Mouse (Mus musculus) cerebellum, adult 8-10 months (tissue): ENCODE measurements around the gene Nup62.
"Not testable (repeated sequence)": the region's sequence is repeated elsewhere in the genome, so short reads cannot be mapped to it uniquely, and the experiment has no call there.

Experiments used
- DNase-seq: peaks from one replicate; pipeline ENCODE4 v3.0.0; 2022

Gene Nup62

DNA sequence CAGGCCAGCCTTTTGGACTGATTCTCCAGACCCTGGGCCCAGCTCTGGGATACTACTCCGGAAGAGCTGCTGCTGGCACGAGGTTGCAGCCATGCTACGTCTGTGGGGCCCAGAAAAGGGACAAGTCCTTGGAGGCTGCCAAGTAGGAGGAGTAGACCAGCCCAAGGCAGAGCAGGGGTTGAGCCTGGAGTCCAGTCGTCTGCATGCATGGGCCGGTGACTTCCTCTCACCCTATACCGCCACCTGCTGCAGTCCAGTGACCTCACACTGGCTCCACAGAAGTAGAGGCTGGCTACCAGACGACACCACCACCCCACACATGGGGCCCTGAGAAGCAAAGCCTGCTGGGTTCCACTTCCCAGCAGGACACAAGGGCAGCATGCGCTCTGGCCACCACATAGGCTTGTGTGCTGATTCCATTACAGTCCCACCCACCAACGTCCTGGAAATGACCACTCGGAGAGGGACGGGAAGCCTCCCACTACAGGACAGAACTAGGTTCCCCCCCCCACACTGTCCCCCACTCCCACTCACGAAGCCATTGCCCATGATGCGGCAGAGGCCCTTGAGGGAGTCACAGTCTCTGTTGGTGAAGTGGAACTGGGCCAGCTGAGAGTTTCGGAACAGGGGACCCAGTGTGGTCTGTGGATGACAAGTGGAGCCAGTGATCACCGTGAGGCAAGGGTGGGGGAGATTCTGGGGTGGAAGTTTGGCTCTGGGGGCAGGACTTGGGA lies 50.6 kb downstream of the Nup62 start:
- peak; percentile 46 for DNase-seq

DNA sequence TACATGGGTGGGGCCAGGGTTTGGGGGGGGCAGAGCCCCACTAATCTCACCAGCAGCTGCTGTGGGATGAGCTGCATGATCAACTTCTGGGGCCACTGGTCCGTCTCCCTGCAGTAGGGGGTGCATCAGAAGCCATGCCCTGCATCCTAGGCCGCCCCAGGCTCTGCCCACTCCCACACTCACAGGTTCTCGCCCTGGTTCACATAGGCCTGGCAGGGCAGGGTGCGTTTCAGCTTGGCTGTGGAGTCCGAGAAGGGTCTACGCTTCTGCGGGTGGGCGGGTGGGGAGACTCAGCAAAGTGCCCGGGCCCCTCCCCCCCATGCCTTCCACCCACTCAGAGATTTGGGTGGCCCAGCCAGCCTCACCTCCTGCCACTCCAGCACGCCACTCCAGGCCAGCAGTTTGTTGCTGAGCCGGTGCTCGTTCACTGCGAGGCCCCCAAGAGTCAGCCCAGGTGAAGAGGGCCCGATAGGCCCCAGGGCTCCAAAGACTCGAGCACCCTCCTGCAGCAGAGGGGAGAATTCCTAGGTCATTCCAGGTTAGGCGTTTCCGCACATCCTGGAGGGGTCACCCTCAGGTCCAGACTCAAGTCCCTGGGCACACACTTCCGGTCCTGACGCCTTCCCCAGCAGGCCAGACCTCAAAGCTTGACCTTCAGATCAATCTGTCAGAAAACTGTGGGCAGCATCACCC lies 51.3 kb downstream of the Nup62 start:
- no peak for DNase-seq

DNA sequence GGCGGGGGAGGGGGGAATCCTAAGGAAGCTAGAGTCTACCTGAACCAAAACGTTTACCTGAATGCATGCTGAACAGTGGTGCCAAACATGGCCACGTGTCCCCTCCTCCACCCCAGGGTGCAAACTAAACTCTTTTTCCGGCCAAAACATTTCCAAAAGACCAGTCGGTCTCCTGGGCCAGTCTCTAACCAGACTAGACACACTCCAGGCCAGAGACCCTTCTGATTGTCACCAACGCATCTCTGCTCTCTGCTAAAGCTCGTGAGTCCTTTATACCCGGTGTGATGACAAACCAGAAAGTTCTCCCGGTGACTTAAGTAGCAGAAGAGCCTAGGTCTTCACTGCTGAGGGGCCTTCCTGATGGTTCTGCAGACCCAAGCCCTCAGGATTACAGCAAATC lies 51.9 kb downstream of the Nup62 start:
- DNase-seq: peak; percentile 16

DNA sequence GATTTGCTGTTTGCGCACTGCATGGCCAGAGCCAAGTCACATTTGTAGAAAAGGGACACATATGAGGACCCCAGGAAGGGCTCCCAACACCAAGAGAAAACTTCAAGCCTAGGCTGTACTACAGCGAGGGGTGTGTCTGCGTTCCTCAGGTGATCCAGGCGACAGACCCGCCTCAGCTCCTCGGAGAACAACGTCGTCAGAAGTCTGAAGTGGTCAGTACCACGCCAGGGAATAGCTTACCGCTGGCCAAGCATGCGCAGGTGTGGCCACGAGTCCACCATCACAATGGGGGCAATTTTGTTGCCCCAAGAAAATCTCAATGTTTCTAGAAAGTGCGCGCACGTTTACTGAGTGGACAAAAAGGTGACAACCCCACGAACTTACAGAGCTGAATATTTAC lies 52.6 kb downstream of the Nup62 start:
- no peak for DNase-seq

DNA sequence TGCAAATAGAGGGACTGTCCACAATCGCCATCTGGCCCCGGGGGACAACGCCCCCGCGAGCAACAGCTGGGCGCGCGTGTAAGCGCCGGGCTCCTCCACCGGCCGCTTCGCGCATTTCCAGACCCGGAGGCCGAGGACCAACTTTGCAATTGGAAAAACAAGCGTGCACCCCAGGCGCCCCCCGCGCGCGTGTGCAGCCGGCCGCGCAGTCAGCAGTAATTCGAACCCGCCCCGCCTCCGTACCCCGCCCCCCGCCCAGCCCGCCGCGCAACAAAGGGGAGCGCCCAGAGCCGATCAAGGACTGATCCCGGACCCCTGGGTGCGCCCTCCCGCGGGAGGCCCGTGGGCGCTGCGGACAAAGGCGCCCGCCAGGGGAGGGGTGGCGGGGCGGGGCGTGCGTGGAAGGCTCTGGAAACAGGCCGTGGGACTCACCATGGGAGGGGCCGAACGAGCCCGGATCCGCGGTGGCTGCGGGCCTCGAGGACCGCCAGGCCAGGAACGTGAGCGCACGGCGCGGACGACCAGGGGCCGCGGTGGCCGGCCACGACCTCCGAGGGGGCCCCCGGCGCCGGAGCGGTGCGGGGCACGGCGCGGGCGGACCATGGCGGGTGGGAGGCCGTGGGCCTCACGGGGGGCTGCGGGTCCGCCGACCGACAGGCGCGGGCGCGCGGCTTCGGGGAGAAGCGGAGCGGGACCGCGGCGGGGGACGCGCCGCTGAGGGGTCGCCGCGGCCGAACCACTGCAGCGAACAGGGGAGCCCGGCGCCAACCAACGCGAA lies 53.2 kb downstream of the Nup62 start:
- peak; percentile 56 for DNase-seq

DNA sequence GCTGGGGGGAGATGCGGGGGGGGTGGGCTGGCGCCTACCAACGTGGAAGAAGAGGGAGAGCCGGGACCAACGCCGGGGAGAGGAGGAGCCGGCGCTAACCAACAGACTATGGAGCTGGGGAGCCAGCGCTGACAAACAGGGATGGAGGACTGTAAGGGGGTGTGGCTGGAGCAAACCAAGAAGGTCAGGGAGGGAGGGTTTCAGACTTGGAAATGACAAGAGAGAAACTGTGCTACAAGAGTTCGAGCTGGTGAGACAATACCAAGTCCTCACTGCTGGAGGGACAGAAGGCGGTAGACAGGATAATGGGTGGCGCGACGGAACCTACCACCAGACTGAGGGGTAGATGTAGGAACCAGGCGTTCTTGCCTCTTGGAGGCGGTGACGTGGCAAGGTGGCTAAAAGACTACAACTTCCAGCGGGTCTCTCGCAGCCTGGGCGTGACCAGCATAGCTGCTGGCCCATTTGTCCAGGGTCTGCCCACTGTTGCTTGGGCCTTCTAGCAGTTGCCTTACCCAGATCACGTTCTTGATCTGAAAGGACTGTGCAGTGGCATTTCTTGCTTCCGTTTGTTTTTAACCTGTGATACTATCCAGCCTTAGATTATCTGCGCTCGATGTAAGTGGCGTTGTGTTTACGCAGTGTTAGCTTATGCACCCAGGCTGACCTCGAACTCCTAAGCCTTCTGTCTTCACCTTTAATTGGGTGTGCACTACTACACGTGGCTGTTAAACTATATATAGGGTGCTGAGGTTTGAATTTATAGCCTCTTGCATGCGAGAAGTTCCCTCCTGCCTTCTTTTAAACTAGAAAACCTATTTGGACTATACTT lies 54.0 kb downstream of the Nup62 start, which contains the start of gene Ptov1:
Gene Ptov1 (minus strand): TSS at position 92 of the 832 bp plus-strand sequence.
- DNase-seq: peak; percentile 90

DNA sequence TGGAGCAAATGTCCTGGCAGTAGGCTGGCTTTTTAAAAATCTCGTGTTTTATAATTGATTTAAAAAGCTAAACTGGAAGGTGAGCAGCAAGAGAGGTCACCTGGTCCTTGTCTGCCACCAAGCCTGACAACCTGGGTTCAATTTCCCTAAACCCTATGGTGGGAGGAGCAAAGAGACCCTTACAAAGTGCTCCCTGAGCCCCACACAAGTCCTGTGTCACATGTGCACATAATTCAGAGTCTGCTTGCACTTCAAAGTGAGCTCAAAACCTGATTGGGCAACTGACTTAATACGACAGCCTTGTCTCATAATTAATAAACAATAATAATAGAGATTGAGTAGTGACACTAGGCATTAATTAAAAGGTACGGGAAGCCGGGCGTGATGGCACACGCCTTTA lies 54.7 kb downstream of the Nup62 start:
- DNase-seq: no peak

DNA sequence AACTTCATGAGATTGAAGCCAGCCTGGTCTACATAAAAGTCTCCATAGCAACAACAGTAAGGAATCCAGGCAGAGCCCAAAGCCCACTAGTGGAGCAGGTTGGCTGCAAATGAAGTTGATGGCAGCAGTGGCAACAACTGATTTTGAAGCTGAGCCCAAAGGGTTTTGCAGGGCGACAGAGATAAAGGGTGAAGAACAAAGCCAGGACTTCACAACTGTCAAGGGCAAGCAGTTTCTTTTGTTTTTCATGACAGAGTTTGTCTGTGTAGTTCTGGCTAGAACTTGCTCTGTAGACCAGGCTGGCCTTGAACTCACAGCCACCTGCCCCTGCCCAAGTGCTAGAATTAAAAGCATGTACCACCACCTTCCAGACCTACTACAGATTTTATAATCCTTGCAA lies 55.3 kb downstream of the Nup62 start:
- DNase-seq: no peak

DNA sequence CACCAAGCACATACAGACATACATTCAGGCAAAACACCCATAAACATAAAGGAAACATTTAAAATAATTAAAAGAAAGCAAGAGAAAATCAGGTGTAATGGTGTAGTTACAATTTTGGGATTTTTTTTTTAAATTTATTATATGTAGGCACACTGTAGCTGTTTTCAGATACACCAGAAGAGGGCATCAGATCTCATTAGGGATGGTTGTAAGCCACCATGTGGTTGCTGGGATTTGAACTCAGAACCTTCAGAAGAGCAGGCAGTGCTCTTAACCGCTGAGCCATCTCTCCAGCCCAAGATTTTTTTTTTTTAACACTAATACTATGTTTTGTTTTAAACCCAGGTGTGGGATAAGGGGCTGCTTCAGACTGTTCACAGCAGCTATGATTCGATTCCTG lies 55.9 kb downstream of the Nup62 start:
- not testable (repeated sequence) for DNase-seq

DNA sequence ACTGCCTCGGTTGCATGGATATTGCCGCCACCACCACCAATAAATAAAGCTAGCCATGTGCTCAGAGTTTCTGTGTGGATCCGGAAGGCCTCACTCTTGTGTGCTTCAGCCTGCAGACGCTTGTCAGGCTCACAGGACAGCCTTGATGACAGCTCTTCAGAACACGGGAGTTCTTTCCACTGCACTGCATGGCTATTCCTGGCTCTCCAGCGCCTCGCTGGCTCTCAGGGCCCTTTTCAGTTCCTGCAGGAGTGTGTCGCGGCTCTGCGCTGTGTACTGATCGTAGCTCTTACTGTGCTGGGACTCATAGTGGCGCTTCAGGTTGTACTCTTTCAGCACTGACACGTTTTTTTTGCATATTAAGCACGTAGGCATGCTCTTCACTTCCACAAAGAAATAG lies 61.9 kb downstream of the Nup62 start:
- DNase-seq: no peak
